Mouse (Mus musculus): ENCODE measurements at regions not wholly inside any gene's neighbourhood (a gene's known extent, or its start where the extent isn't known, plus 50 kb on each side); places are given as distances from the start of the nearest gene placed in this dataset.
A peak's percentile ranks its signal among the peaks of the same experiment; 100 is the strongest.

DNA sequence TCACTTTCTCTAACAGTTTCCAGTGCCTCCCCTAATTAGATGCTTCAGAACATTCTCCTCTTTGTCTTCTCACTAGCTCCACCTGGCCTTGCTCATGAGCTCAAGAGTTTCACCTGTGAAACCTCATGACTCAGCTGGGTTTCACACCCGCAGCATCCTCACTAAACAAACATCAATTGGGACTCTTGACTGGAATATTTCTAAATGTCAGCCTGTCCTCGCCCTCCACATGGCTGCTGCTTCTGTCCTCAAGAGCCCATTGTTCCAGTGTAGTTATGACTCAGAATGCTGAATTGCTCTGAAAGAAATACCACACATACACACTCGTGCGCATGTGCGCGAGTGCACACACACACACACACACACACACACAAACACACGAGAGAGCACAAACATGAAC, 407.2 kb downstream of the Prss52 start:
- no peak for DNase-seq

DNA sequence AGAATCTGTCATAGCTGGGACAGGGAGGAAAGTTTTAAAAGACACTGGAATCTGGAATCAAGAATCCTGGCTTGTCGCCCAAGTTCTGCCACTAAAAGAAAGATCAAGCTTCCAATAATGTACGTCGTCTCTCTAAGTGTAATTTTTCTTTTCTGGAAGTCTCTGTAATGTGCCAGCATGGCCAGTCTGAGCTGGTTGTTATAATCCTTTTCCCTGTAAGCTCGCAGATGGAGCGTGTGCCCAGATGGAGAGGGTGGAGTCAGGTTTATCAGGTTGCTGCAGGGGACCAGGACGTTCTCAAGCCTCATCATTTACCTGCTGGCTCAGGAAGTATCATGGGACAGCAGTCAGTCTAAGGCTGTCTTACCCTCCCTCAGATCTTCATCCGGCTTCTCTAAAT, 408.6 kb downstream of the Prss52 start:
- DNase-seq: no peak

DNA sequence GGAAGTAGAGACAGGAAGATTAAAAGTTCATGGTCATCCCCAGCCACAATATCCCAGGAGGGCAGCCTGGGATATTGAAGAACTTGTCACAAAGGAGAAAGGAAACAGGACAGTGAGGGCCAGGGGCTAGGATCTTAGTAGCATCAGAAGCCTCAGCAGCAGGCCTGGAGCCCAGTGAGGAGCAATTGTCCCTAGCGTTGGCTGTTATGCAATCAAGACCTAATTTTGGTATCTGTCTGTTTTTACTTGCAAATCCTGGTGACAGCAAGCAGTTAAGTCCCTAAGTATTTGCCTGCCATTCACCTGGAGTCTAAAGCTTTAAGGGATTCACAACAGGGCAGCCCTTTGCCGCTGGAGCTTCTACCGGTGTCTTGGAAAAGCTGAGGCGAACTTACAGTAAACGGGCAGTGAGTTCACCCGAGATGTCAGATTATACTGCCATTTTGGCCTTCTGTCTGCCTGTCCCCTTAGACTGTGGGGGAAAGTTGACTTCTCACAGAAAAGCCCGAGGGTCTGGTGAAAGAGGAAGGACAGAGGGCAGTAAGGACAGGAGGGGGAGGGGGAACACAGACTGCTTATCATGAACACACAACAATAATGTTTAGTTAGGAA, 413.6 kb downstream of the Prss52 start:
- DNase-seq: no peak

DNA sequence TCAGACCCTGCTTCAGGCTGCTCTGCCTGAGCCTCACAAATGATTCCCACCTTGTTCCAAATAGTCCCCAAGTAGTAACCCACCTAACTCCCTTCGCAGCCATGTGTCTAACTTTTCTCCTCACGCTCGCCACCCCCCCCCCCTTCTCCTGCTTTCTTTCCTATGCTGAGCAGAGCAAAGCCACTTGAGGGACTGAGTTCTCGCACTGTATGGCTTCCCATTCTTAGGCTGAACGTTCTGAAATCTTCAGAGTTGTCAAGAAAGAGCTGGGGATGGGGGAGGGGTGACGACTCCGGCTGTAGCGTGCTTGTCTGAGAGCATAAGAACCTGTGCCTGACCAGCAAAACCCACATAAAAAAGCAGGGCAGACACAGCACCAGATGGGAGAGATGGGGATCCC, 420.6 kb downstream of the Prss52 start:
- no peak for DNase-seq

DNA sequence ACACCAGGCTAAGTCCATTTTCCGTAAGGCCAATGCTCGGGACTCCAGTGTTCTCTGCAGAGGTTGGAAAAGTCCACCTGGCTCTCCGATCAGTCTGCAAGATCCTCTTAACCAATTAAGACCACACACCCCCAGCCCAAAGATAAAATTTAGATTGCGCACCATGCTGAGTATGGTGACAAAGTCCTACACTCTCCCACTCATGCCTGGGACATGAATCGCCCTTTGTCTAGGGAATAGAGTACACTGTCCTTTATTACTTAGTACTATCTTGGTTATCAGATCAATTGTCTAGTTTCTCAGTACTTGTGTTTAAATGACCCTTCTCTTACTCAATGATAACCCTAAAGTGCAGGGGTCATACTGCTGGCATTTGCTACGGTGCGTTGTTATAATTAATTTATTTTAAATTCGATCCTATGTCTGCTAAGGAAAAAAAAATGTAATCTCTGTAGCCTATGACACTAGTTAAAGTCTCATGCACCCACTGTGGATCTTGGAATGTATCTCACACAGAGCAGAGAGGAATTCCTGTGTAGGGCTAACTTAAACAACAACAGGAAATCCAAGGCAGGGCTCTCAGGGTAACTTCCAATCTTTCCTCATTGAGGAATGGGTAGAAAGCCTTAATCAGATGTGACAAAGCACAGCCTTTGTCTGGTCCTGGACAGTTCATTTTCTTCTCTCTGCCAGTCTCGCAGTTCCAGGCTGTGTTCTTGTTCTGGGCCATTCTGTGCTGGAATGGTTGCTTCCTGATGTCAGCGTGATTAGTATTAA, 421.4 kb downstream of the Prss52 start:
- no peak for DNase-seq

DNA sequence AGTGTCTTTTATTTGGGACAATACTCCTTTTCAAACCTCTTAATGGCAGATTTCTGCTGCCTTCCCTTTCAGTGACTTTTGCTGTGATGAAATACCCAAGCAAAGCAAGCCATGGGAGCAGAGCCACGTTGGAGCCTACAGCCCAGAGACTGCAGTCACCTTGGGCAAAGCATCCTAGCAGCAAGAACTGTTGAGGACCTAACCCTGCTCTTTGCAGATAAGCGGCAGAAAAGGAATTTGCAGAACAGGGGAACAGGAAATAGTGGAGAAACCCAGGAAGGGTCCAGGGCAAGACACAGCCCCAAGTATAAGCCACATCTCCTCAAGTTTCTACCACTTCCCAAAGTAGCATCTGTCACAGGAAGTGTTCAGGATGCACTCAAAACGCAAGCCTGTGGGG, 426.5 kb downstream of the Prss52 start:
- no peak for DNase-seq

DNA sequence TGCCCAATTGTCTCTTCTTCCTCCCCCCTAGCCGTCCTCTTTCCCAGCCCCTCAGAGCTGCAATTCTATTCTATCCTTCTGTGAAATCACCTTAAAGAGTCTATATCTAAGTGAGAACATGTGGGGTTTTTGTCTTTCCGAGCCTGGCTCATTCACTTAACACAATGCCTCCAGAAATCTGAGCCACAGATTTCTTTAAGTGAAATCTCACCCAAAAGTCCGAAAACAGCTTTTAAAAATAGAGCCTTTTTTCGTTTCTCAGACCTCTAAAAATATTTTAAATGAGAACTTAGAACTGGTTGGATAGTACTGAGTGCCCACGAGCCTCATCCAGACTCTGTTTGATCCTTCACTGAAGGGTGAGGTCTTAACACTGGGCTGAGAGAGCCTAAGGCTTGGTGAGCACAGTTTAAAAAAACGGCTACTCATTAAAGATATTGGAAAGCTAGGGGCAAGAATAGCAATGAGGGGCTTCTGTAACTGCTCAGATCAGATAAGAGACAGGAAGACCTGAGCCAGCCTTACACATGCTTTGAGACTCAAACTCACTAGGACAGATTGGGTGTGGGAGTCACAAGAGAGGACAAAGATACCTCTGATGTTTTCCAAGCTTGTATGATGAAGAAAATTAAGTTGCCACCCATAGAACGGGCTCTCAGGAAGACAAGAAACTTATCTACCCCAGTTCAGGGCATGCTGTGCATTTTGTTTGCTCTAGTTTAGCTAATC, 427.3 kb downstream of the Prss52 start:
- DNase-seq: no peak

DNA sequence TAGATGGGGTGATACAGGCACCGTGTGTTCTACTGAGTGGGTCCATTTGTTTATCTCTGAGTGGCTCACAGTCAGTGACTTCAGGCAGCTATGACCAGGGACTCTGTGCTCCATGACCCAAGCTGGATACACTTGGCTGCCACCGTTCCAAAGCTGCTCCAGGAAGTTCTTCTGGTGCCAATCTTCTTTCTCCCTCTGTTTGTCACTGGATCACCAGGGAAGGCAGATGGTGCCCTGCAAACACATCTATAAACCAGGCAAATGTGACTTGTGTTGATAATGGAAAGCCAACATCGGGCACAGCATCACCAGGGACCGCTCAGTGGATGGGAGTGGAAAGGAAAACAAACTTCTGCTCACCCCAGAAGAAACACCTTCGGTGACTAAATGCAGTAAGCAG, 428.3 kb downstream of the Prss52 start:
- DNase-seq: no peak

DNA sequence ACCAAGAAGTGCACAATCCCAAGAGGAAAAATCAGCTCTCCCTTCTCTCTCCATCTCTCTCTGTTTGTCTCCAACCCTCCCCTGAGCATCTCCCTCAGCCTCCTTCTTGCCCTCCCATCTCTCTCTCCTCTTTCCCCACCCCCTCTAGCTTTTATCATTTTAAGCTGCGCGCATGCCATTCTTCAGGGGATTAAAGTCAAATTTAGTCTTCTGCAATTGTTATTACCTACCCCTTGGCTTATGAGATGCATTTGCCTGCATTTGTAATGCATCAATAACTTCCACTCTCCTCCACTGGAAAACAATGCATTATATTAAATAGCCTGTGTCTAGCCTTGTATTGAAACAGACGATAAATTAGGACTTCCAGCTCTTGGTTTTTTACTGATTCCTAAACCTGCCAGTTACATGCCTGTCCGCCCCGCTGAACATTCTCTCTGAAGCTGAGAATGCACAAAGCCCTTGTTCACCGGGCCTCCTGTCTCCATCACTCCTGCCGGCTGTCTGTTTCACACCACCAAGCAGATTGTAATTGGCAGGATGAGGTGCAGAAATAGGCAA, 429.6 kb downstream of the Prss52 start:
- DNase-seq: no peak

DNA sequence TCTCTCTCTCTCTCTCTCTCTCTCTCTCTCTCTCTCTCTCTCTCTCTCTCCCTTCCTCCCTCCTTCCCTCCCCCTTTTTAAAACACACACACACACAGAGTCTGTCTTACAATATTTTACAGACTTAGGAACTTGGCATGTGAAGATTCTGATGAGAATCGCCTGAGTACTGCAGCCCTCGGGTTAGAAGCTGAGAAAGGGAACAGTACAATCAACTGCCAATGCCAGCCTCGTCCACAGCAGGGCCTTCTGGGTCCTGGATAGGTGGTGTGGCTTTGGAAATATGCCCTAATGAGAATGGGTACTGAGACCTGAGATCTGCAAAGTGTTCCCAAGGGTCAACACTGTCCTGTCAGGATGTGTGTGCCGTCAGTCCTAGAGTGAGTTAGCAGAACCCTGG, 430.1 kb downstream of the Prss52 start:
- no peak for DNase-seq

DNA sequence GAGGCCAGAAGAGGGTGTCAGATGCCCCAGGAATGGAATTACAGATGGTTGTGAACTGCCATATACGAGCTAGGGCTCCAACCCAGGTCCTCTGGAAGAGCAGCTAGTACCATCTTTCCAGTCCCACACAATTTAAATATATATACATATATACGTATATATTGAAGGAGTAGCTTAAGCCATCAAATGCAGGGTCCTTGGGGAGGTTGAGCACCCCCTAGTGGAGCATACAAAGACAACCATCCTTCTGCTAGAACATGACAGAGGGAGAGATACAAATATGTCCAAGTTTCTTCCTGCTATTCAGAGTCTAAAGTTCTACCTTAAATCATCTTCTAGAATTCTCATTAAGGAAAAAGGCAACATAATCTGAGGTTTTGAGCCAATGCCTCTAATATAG, 435.4 kb downstream of the Prss52 start:
- no peak for DNase-seq

DNA sequence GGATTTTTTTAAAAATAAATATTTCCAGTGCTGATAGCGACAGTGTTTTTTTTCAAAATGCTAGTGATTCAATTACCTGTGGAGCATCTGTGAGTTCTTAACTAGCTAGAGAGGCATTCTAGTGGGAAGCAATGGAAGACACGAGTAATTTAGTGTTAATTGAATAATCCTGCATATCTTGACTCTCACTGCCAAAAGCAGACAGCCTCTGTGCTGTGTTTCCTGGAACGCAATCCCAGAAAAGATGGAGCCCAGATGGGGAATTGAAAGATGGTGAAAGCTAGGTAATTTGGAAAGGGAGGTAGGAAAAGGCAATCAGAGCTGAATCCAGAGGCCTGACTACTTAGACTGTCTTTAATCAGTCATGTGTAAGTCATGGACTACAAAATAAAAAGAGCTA, 441.0 kb downstream of the Prss52 start:
- DNase-seq: no peak

DNA sequence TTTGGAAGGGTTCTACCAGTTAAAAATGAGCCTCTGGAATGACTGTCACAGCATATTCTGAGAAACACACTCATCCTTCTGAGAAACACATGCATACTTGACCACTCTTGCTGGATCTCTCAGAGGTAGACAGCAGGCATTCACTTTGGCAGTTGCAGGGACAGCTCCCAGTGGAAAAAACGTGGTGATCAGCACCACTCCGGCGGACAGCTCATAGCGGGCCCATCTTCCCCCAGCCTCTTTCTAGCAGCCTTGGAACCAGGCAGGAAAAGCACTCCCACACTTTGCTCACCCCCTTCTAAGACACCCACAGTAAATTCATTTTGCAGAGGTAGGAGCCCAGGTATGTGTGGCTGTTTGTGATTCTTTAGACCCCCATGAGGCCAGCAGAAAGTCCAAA, 442.7 kb downstream of the Prss52 start:
- peak; percentile 11 to 50 for DNase-seq

DNA sequence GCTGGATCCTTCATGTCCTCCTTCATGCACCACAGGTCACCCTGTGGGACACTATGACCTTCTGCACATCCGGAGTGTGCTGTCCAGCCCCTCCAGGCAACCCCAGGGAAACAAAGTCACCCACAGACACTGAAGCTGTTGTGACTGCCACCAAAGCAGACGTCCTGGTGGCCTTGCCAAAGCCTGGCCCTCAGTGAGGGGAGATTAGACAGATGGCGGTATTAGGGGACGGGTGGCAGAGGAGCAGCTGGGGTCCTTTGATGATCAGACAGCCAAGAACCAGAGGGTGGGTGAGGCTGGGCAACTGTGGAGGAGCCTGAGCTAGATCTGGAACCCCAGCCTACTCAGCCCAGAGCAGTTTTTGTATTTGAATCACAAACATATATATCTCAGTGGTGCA, 448.9 kb downstream of the Prss52 start:
- DNase-seq: no peak

DNA sequence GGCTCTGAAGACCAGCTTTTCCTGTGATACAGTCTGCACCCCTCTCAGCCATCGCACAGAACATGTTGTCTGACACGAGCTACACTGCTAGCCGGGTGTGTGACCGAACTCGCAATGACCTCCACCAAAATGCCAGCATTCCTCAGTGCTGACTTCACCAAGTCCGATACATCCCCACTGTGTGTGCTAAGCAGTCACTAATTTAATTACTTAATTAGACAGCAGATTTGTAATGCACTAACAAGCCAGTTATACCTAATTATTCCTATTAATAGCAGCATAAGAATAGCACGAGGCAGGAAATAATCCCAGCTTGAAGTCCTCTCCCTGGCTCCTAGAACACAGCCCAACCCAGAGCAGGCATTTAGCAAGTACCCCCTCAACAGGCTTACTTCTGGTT, 452.0 kb downstream of the Prss52 start:
- no peak for DNase-seq

DNA sequence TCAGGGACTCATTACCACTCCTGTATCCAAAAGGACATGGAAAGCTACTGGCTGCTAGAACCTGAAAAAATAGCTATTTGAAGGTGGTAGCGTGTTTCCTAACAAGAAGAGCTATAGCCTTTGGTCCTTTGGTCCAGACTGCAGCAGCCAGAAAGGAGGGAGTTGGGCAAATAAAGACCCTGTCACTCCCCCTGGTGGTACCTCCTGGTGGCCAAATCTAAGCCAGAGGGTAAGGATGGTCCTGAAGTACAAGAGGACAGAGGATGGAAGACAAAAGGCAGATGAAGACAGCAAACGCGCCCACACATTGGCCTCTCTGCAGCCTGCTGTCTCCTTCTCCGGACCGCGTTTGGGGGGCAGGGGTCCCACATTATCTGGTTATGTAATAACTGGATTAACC, 453.4 kb downstream of the Prss52 start:
- DNase-seq: no peak

DNA sequence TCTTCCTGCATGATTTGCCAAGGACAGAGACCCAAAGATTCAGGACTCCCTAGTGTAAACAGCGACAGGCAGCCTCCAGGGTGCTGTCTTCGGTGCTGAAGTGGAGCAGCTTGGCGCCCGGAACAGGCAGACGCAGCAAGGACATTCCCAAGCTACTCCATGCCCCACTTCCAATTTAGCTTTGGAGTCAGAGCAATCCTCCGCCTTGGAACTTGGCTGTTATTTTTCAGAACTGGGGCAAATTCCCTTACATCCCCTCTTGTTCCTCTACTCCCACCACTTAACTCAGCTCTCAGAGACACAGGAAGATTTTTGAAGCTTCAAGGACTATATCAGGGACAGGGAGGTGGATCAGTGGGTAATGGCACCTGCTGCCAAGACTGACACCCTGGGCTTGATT, 464.6 kb downstream of the Prss52 start:
- peak in 1 of 2 experiments; percentile 22 for DNase-seq

DNA sequence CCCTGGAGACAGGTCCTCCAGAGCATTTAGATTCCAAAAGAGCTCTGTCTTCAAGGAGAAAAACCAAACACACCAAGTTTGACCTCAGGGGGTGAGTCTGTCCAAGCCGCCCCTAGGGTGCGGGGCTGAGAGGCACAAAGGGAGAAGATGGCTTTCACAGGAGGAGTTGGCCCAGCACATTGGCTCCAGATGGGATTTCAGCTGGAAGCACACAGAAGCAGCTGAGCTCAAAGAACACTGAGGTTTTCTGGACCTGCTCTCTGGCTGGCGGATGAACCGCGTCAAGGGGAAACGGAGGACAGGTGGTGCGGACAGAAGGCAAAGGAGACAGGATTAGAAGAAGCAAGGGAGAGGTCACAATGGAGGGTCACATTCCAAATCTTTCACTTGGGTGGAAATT, 466.9 kb downstream of the Prss52 start:
- no peak for DNase-seq

DNA sequence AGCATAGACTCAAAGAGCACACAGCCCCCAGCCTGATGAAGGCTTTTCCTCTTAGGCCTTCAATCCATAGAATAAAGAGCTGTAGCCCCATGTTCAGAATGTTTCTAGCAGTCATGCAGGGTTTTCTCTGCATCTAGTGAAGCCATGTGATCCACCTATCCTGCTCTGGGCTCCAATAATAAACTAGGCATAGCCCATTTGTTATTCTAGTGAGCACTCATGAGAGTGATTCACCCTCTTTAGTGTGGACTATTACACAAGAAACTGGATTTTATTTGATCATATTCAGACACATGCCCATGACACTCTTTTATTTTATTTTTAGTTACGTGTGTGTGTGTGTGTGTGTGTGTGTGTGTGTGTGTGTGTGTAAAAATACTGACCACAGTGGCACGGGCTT, 468.7 kb downstream of the Prss52 start:
- no peak for DNase-seq

DNA sequence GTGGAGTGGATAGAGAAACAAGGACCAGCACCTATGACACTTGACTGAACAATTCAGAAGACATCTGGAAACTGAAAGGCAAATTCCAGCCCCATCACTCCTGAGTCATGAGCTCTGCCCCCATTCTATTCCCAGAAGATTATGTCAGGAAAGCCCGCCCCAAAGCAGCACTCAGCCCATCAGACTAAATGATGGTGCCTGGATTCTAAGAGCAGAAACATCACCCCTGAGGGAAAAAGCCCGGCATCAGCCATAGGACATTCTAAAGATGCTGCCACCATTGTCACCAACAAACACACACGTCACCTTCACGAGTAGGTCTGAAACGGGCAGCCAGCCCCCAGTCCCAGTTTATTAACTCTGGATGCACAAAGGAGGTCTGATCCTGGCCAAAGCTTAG, 469.7 kb downstream of the Prss52 start:
- no peak for DNase-seq

DNA sequence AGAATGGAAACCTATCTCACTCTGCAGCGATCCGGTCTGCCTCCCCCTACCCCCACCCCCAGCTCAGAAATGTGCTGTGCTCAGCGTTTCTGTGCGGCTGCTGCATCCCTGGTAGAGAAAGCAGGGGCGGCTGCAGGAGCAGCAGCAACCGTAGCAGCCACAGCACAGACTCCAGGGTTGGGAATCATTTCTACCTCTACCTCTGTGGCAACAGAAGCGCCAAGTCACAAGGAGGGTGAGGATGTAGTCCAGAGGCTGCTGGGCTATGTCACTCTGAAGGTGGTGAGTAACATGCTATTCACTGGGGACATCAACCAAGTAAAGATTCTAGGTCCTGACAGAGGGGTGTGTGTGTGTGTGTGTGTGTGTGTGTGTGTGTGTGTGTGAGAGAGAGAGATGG, 470.2 kb downstream of the Prss52 start:
- no peak for DNase-seq

DNA sequence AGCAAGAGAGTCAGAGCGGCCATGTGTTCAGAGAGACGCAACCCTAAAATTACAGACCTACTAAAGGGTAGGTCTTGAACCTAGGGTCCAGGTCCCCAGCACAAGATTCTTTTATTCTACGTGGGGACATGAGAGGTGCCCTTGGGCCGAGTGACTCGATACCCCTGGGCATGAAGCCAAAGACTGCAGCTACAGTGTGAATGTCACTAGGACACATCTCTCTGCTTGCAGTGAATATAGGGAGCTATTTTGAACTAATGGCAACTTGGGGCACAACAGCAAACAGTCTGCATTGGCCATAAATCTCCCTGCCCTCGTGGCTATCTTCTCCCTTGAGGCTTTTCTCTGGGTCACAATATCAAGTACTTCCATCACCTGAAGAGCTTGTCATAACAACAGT, 470.7 kb downstream of the Prss52 start:
- no peak for DNase-seq

DNA sequence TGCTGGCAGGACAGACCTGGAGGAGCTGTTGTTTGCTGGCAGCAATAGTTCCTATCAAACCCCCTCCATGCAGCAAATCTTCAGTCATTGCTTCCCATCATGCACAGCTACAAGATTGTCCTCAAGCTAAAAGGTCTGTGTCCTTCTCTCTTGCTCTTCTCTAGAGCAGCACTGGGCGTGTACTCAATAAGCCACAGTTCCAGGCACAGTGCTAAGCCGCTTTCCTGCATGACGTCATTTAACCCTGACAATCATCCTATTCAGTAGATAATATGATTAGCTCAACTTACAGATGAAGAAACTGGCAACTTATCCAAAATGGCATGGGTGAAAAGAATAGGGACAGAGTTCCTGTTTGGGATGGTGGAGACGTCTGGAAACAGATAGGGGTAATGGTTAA, 471.9 kb downstream of the Prss52 start:
- DNase-seq: no peak
